Mouse (Mus musculus) CH12.LX (cell line): ENCODE results near the gene E130114P18Rik.

ENCODE experiments used
- CTCF ChIP-seq, 2 experiments: IDR thresholded peaks in 1 of 2; conservative IDR thresholded peaks in 1 of 2; 2 replicates each; pipeline ENCODE4 v1.5.1; 2011 to 2012; ENCODE audit warnings: low read depth in 2 of 2, low read length in 2 of 2, improper control_type of control experiment in 1 of 2, inconsistent platforms in 1 of 2, mild to moderate bottlenecking in 1 of 2, moderate library complexity in 1 of 2
- E2F4 ChIP-seq: IDR thresholded peaks from 2 replicates; pipeline ENCODE4 v1.6.1; 2011; ENCODE audit warnings: low read depth, low read length, improper control_type of control experiment; ENCODE audit not compliant: insufficient replicate concordance
- ETS1 ChIP-seq: conservative IDR thresholded peaks from 2 replicates; pipeline ENCODE4 v1.6.1; 2012; ENCODE audit warnings: low read depth, mild to moderate bottlenecking, inconsistent platforms, low read length, improper control_type of control experiment, moderate library complexity
- GABPA ChIP-seq: IDR thresholded peaks from 2 replicates; pipeline ENCODE4 v1.6.1; 2012; ENCODE audit warnings: low read depth, low read length, improper control_type of control experiment, inconsistent platforms; ENCODE audit not compliant: insufficient replicate concordance
- MAFK ChIP-seq: IDR thresholded peaks from 2 replicates; pipeline ENCODE4 v1.6.1; 2011; ENCODE audit warnings: low read length, improper control_type of control experiment; ENCODE audit not compliant: insufficient replicate concordance
- MYC ChIP-seq: IDR thresholded peaks from 2 replicates; pipeline ENCODE4 v1.6.1; 2011; ENCODE audit warnings: low read depth, mild to moderate bottlenecking, improper control_type of control experiment, low read length
- POLR2A ChIP-seq: IDR thresholded peaks from 2 replicates; pipeline ENCODE4 v1.6.1; 2011; ENCODE audit warnings: low read depth, mild to moderate bottlenecking, improper control_type of control experiment, low read length
- SIN3A ChIP-seq: IDR thresholded peaks from 2 replicates; pipeline ENCODE4 v1.6.1; 2012; ENCODE audit warnings: low read length, improper control_type of control experiment, inconsistent platforms
- USF1 ChIP-seq: IDR thresholded peaks from 2 replicates; pipeline ENCODE4 v1.6.1; 2014; ENCODE audit warnings: low read depth, mild to moderate bottlenecking, inconsistent platforms, low read length, improper control_type of control experiment
- USF2 ChIP-seq: conservative IDR thresholded peaks from 2 replicates; pipeline ENCODE4 v1.6.1; 2011; ENCODE audit warnings: low read depth, low read length, improper control_type of control experiment
- ZMIZ1 ChIP-seq: IDR thresholded peaks from 2 replicates; pipeline ENCODE4 v1.6.1; 2012; ENCODE audit warnings: low read depth, mild to moderate bottlenecking, inconsistent platforms, low read length, improper control_type of control experiment

DNA sequence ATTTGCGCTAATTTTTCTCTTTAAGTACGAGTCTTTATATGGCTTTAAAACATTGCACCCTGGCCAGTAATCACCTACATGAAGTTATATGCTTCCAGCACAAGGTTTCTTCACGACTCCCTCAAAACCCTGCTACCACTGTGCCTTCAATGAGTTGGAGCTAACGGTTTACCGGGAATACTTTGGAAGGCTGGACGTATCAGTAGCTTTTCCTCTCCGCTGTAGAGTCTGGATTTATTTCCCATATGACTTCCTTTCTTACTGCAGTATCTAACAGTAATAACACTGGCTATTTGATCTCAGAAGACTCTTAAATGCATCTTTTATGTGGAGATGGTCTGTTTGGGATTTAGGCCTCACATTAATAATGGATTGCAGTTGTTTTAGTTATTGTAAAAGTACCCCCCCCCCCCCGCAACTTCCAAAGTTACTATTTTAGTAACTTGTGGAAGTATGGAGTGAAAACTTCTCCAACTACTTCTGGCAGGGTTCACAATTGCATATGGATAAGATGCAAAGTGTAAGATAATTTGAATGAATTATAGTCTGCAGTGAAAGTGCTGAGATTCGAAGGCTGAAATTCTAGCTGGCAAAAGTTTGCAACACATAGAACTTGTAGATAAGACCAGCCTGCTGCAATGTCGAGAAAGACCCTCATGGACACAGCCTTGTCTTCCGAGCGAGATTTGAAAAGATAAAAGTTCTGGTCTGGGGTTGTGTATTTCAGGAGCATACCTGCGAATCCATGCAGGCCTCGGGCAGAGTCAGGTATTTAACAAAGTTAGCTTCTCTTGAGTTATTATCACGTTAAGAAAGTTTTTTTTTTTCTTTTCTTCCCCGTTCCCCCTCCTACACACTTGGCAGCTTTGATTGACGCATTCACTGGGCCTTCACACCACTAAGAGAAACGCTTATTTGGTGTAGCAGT is 1.4 kb upstream of the E130114P18Rik start:
- no peak for TF ChIP-seq ZMIZ1
- TF ChIP-seq GABPA: no peak
- no peak for TF ChIP-seq CTCF (conservative IDR thresholded peaks at IDR 0.05 in 1 of 2, IDR thresholded peaks at IDR 0.05 in 1 of 2; ENCODE audit: low read depth in 2 of 2, low read length in 2 of 2)
- no peak for TF ChIP-seq MAFK
- TF ChIP-seq MYC: no peak
- no peak for TF ChIP-seq E2F4
- no peak for TF ChIP-seq USF2
- TF ChIP-seq SIN3A: no peak
- no peak for TF ChIP-seq POLR2A
- TF ChIP-seq ETS1: no peak
- no peak for TF ChIP-seq USF1
